Mouse (Mus musculus): Measurements from ENCODE around the gene Tceal5. TPM values are rescaled to one million over a fixed set of nuclear protein-coding genes. Genes with fewer than 3 reads are reported as not detected.
A peak's percentile ranks its signal among the peaks of the same experiment; 100 is the strongest.
"Not testable (repeated sequence)": the region's sequence is repeated elsewhere in the genome, so short reads cannot be mapped to it uniquely, and the experiment has no call there.

Gene Tceal5
- total and polyA plus RNA-seq, 2 experiments from 2014 or later, result 3.9 to 45.2 TPM

DNA sequence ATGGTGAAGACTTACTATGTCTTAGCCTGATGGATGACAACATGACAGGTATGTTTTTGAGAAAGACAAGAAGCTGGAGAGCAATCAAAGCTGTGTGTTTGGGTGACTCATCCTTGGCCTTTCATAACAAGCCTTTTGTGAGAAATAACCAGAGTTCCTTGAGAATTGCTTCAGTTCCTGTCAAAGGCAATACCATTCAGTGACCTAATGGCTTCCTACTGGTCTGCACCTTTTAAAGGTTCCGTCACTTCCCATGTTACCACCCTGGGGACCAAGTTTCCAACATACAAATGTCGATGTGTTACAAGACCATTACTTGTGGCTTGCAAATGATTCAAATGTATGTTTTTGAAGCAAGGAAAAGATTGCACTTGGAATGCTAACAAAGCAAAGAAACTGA is 39.5 kb upstream of the Tceal5 start:
- Histone ChIP-seq H3K4me3 (ENCODE audit: low read length) (no peak overlapping the region), H3K9ac (replicated peaks; ENCODE audit: low read length) (no peak overlapping the region), H3K4me2 (ENCODE audit: low read depth, low read length) (0 out of 2 replicates have a peak overlapping the region, but pooled peaks have one; percentile 55), H3K27me3 (ENCODE audit: insufficient read depth, low read length) (no peaks in the 10 kb centered on the region), H3K27ac (no peak overlapping the region), H3K4me1 (ENCODE audit: insufficient read depth, low read length) (no peaks in the 10 kb centered on the region), H3K9me3 (ENCODE audit: low read length) (no peaks in the 10 kb centered on the region), H3K36me3 (ENCODE audit: insufficient read depth, low read length) (no peaks in the 10 kb centered on the region)
- 87% methylated on average over 2 of the region's 2 CpGs for WGBS
- ATAC-seq (no peak), DNase-seq (ENCODE audit: low spot score) (no peak)
- no peak for TF ChIP-seq CTCF (IDR thresholded peaks at IDR 0.05; ENCODE audit: low read depth)

DNA sequence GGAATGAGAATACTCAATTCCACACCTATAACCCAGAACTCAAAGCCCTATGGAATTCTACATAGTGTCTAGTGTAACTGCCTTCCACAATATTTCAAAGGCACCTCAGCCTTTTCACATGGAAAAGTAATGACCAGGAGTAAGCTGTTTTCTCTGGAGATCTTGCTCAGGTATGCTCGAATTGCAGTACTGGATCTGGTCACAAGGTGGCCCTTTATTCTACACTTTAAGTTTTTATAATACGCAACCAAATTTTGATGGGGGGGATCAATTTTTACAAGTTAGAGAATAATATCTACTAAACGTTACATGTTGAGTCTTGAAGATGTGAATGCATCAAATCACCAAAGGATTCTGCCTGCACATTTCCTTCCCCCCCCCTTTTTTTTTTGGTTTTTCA is 34.4 kb upstream of the Tceal5 start:
- no peaks in the 10 kb centered on the region for H3K36me3 ChIP-seq (ENCODE audit: insufficient read depth, low read length)

DNA sequence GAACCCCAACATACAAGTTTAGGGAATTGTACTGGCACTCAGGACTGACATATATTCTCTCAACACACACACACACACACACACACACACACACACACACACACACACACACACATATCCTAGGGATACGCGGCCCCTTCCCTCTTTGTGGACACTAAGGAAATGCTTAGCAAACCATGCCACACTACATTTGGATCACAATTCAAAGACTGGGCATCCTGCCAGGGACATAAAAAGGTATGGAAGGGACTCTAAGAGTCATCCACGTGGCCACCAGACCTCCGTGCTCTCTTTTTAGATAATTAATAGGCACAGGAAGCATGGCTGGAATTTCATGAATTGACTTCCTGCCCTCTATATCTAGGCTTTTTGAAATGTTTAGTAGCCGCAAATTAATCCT is 24.1 kb upstream of the Tceal5 start:
- DNase-seq (ENCODE audit: low spot score), result no peak
- 63% methylated on average over 5 of the region's 5 CpGs for WGBS

More for the DNA sequence above, 34.4 kb upstream of the Tceal5 start:
- ATAC-seq (no peak), DNase-seq (ENCODE audit: low spot score) (peak; percentile 74)
- Histone ChIP-seq H3K4me3 (ENCODE audit: low read length) (no peak overlapping the region), H3K27me3 (ENCODE audit: insufficient read depth, low read length) (no peaks in the 10 kb centered on the region), H3K4me1 (ENCODE audit: insufficient read depth, low read length) (no peaks in the 10 kb centered on the region), H3K27ac (no peak overlapping the region), H3K9ac (replicated peaks; ENCODE audit: low read length) (no peak overlapping the region), H3K9me3 (ENCODE audit: low read length) (no peaks in the 10 kb centered on the region), H3K4me2 (ENCODE audit: low read depth, low read length) (no peak overlapping the region)
- WGBS, result 54% methylated on average over 3 of the region's 3 CpGs
- peak; percentile 61 for TF ChIP-seq CTCF (IDR thresholded peaks at IDR 0.05; ENCODE audit: low read depth)

DNA sequence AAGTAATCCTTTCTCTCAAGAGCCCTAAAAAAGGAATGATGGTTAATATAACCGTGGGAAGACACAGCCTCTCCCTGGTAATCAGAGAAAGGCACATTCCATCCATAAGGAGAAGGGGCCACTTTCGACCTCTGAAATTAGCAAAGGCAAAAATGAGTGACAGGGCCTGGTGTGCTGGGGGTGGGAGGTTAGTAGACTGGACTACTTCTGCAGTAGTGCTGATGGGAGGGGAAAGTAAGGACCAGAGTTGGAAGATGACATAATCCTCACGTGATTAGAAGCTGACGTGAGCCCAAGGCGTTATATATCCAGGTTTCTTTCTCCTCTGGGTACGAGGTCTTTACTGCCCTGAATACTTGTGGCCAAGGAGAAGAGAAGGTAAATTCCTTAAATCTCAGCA is 20.0 kb upstream of the Tceal5 start:
- DNase-seq (ENCODE audit: low spot score) (no peak), ATAC-seq (no peak)
- Histone ChIP-seq H3K9ac (replicated peaks; ENCODE audit: low read length) (no peak overlapping the region), H3K4me3 (ENCODE audit: low read length) (no peak overlapping the region), H3K27me3 (ENCODE audit: insufficient read depth, low read length) (no peaks in the 10 kb centered on the region), H3K4me1 (ENCODE audit: insufficient read depth, low read length) (no peaks in the 10 kb centered on the region), H3K27ac (no peak overlapping the region), H3K9me3 (ENCODE audit: low read length) (no peaks in the 10 kb centered on the region), H3K36me3 (ENCODE audit: insufficient read depth, low read length) (no peaks in the 10 kb centered on the region), H3K4me2 (ENCODE audit: low read depth, low read length) (no peak overlapping the region)
- WGBS, result 75% methylated on average over 6 of the region's 6 CpGs
- no peak for TF ChIP-seq CTCF (IDR thresholded peaks at IDR 0.05; ENCODE audit: low read depth)

More for the DNA sequence above, 24.1 kb upstream of the Tceal5 start:
- Histone ChIP-seq H3K4me2 (ENCODE audit: low read depth, low read length) (no peak overlapping the region), H3K4me1 (ENCODE audit: insufficient read depth, low read length) (no peaks in the 10 kb centered on the region), H3K27ac (no peak overlapping the region), H3K4me3 (ENCODE audit: low read length) (no peak overlapping the region), H3K9ac (replicated peaks; ENCODE audit: low read length) (no peak overlapping the region), H3K27me3 (ENCODE audit: insufficient read depth, low read length) (no peaks in the 10 kb centered on the region), H3K9me3 (ENCODE audit: low read length) (no peaks in the 10 kb centered on the region), H3K36me3 (ENCODE audit: insufficient read depth, low read length) (no peaks in the 10 kb centered on the region)
- no peak for TF ChIP-seq CTCF (IDR thresholded peaks at IDR 0.05; ENCODE audit: low read depth)
- no peak for ATAC-seq

DNA sequence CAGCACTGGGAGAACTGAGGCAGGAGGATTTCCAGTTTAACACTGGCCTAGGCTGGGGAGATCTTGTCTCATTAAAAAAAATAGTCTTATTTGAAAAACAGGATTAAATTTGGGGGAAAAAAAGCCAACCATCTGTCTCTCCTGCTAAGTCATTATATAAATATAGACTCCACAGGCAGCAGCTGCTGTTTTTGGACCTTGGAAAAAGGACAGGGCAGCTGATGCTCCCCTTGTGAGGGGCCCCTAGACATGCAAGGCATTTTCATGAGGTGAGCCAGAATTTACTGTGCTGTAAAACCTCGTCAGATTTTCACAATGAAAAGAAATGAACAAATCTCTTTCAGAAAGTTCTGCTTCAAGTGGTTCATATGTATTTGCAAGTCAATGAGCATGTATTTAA is 12.6 kb upstream of the Tceal5 start:
- Histone ChIP-seq H3K9me3 (ENCODE audit: low read length) (no peaks in the 10 kb centered on the region), H3K27me3 (ENCODE audit: insufficient read depth, low read length) (no peaks in the 10 kb centered on the region), H3K4me2 (ENCODE audit: low read depth, low read length) (no peak overlapping the region), H3K27ac (no peak overlapping the region), H3K36me3 (ENCODE audit: insufficient read depth, low read length) (no peaks in the 10 kb centered on the region), H3K9ac (replicated peaks; ENCODE audit: low read length) (no peak overlapping the region), H3K4me1 (ENCODE audit: insufficient read depth, low read length) (no peaks in the 10 kb centered on the region), H3K4me3 (ENCODE audit: low read length) (no peak overlapping the region)
- DNase-seq (ENCODE audit: low spot score) (no peak), ATAC-seq (no peak)
- 46% methylated on average over 1 of the region's 1 CpGs for WGBS
- TF ChIP-seq CTCF (IDR thresholded peaks at IDR 0.05; ENCODE audit: low read depth), result no peak

DNA sequence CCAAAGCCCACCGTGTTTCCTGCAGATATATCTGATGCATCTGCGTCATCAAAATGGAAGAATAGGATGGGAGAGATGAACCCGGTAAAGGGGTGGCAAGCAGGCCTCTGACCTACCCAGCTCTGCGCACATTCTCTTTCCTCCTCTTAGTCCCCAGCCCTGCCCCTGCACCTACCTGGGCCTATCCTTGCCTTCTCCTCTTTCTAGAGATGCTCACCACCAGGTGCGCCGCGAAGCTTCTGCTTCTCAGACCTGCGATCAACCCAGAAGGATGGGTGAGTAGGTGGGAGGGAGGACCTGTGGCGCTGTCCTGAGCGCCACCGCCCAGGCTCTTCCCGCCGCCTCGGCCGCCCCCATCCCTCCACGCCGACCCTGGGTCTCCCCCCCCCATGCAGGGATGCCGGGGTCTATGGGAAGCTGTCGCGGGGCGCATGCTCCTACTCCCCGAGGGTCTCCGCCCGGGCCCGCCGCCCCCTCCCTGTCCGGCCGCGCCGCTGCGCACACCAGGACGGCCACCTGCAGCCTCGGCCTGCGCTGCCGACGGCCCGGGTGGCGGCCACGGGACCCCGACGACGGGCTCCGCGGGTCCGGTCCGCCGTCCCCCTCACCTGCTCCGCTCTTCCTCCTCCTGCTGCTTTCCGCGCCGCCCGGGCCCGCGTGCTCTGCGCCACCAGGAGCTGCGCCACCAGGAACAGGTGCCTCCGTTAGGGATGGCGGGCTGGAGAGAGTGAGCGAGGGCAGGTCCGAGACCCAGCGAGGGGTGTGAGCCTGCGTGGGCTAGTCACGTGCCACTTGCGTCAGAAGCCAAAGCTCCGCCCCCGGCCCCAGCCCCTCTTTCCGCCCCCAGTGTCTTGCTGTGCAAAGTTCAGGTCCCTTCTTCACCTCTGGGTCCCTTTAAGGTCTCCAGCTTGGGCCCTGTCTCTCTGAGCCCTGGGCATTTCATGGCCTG is 11.3 kb upstream of the Tceal5 start, which contains the start of the genes Tceal7 and Bex1:
Gene Tceal7 (plus strand): TSS at position 51 of the 949 bp plus-strand sequence.
Gene Bex1 (minus strand): TSS at position 785 of the 949 bp plus-strand sequence.
- peak; percentile 92 for ATAC-seq
- not testable (repeated sequence) for H3K36me3 ChIP-seq (ENCODE audit: insufficient read depth, low read length); H3K4me1 ChIP-seq (ENCODE audit: insufficient read depth, low read length); DNase-seq (ENCODE audit: low spot score); H3K9me3 ChIP-seq (ENCODE audit: low read length); H3K27ac ChIP-seq; H3K27me3 ChIP-seq (ENCODE audit: insufficient read depth, low read length)
- WGBS, result 42% methylated on average over 11 of the region's 67 CpGs
- Histone ChIP-seq H3K9ac (replicated peaks; ENCODE audit: low read length) (0 out of 2 replicates have a peak within 1 kb of the TSS, but pooled peaks have one; percentile 28), H3K4me3 (ENCODE audit: low read length) (peak within 1 kb of the TSS; percentile 36), H3K4me2 (ENCODE audit: low read depth, low read length) (peak within 1 kb of the TSS; percentile 43)

DNA sequence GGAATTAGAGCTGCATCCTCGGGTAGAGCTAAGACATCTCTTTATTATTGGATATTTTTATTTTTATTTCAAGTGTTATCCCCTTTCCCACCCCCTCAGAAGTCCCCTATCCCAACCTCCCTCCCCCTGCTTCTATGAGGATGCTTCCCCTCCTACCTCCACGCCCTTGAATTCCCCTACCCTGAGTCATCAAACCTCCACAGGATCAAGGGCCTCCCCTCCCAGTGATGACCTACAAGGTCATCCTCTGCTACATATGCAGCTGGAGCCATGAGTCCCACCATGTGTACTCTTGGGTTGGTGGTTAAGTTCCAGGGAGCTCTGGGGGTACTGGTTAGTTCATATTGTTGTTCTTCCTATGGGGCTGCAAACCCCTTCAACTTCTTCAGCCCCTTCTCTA is 9.7 kb upstream of the Tceal5 start:
- H3K4me2 ChIP-seq (ENCODE audit: low read depth, low read length), result no peak overlapping the region
- no peaks in the 10 kb centered on the region for H3K4me1 ChIP-seq (ENCODE audit: insufficient read depth, low read length)
- TF ChIP-seq CTCF (IDR thresholded peaks at IDR 0.05; ENCODE audit: low read depth), result no peak
- no peaks in the 10 kb centered on the region for H3K27me3 ChIP-seq (ENCODE audit: insufficient read depth, low read length)
- no peaks in the 10 kb centered on the region for H3K9me3 ChIP-seq (ENCODE audit: low read length)
- DNase-seq (ENCODE audit: low spot score), result no peak
- no peaks in the 10 kb centered on the region for H3K36me3 ChIP-seq (ENCODE audit: insufficient read depth, low read length)
- H3K9ac ChIP-seq (replicated peaks; ENCODE audit: low read length), result no peak overlapping the region
- no peak for ATAC-seq
- H3K27ac ChIP-seq, result no peak overlapping the region
- WGBS, result 74% methylated on average over 2 of the region's 2 CpGs
- no peak overlapping the region for H3K4me3 ChIP-seq (ENCODE audit: low read length)
